Mouse (Mus musculus): ENCODE measurements around the gene Olfr1277. TPM values are rescaled to one million over a fixed set of nuclear protein-coding genes. Genes with fewer than 3 reads are reported as not detected.

Olfr1277 gene
- not detected in 2 replicates for polyA plus RNA-seq (2015; fragmentation: Nextera tagmentation; extraction: Ambion mirVana)

DNA sequence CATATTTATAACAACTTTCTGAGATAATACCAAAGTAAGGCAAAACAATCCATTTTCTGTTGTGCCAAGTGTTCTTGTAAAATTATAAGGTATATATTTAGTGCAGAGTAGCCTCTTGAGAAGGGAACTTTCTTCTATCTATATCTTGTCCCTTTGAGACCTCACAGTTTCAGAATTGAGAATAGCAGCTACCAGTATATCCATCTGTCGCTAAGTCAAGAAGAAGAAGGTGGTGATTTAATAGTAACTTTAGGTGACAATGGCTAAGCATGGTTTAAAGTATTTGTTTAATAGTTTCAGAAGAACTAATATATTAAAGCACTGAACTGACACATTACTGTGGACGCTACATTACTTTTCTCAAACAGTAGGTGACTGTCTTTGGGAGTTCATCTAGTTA is at the start of gene Olfr1277:
Gene Olfr1277 (minus strand): TSS at position 101 of the 400 bp plus-strand sequence.
- ATAC-seq (ENCODE audit: low read depth), result no peak
- Histone ChIP-seq H3K27ac (ENCODE audit: low read length) (no peak within 1 kb of the TSS), H3K4me1 (replicated peaks; ENCODE audit: control insufficient read depth, insufficient read depth, low read length) (no peaks in the 10 kb centered on the region), H3K4me3 (ENCODE audit: low read length) (no peak within 1 kb of the TSS), H3K4me2 (ENCODE audit: low read depth, low read length) (no peak within 1 kb of the TSS), H3K27me3 (ENCODE audit: control insufficient read depth, insufficient read depth, low read depth, low read length) (no peaks in the 10 kb centered on the region), H3K9ac (ENCODE audit: low read length) (no peak within 1 kb of the TSS), H3K9me3 (ENCODE audit: control insufficient read depth, low read length) (peaks cover 2% of the 10 kb centered on the region), H3K36me3 (ENCODE audit: control insufficient read depth, insufficient read depth, low read length) (no peaks in the 10 kb centered on the region)
- 81% methylated on average over 2 of the region's 2 CpGs for WGBS

DNA sequence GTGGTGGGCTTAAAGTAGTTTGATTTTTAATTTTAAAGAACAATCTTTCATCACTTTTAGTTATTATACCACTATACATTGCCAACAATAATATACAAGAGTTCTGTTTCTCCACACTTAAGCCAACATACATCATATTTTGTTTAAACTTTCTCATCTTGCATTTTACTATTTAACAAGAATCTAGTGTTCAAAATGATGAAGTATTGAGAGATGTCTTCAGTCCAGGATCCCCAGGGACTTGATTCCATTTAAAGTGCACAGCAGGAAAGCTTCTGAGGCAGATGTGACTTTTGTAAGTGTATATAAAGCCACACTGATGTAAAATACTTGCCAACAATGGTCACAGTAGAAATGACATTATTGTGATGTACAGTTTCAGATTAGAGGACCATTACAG is 39.8 kb upstream of the Olfr1277 start, which contains the start of gene Olfr1280:
Gene Olfr1280 (plus strand): TSS at position 301 of the 400 bp plus-strand sequence.
- Histone ChIP-seq H3K36me3 (ENCODE audit: control insufficient read depth, insufficient read depth, low read length) (no peaks in the 10 kb centered on the region), H3K4me2 (ENCODE audit: low read depth, low read length) (no peak within 1 kb of the TSS), H3K4me1 (replicated peaks; ENCODE audit: control insufficient read depth, insufficient read depth, low read length) (no peaks in the 10 kb centered on the region), H3K27me3 (ENCODE audit: control insufficient read depth, insufficient read depth, low read depth, low read length) (no peaks in the 10 kb centered on the region), H3K9ac (ENCODE audit: low read length) (no peak within 1 kb of the TSS), H3K4me3 (ENCODE audit: low read length) (no peak within 1 kb of the TSS), H3K9me3 (ENCODE audit: control insufficient read depth, low read length) (no peaks in the 10 kb centered on the region), H3K27ac (ENCODE audit: low read length) (no peak within 1 kb of the TSS)
- ATAC-seq (ENCODE audit: low read depth), result no peak

DNA sequence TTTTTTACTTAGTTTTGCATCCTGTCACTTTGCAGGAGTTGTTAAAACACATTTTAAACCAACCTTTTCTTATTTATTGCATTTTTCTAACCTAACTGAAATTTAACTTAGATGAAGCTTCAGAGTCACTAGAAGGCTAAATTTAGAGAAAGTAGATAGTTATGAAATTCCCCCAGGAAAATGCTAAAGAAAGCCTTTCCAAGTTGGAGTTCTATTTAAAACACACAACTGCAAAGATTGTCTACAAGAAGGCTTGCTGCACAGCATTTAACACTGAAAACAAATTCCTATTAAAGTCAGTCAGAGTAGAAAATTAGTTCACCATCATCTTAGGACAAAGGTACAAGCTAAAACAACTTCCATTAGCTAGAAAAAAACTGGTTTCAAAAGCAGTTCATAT is 26.5 kb upstream of the Olfr1277 start, which contains the start of gene Olfr1279:
Gene Olfr1279 (plus strand): TSS at position 262 of the 400 bp plus-strand sequence.
- Histone ChIP-seq H3K4me2 (ENCODE audit: low read depth, low read length) (no peak within 1 kb of the TSS), H3K9ac (ENCODE audit: low read length) (no peak within 1 kb of the TSS), H3K27ac (ENCODE audit: low read length) (no peak within 1 kb of the TSS), H3K27me3 (ENCODE audit: control insufficient read depth, insufficient read depth, low read depth, low read length) (no peaks in the 10 kb centered on the region), H3K9me3 (ENCODE audit: control insufficient read depth, low read length) (no peaks in the 10 kb centered on the region), H3K4me3 (ENCODE audit: low read length) (no peak within 1 kb of the TSS), H3K4me1 (replicated peaks; ENCODE audit: control insufficient read depth, insufficient read depth, low read length) (no peaks in the 10 kb centered on the region), H3K36me3 (ENCODE audit: control insufficient read depth, insufficient read depth, low read length) (no peaks in the 10 kb centered on the region)
- ATAC-seq (ENCODE audit: low read depth), result no peak

DNA sequence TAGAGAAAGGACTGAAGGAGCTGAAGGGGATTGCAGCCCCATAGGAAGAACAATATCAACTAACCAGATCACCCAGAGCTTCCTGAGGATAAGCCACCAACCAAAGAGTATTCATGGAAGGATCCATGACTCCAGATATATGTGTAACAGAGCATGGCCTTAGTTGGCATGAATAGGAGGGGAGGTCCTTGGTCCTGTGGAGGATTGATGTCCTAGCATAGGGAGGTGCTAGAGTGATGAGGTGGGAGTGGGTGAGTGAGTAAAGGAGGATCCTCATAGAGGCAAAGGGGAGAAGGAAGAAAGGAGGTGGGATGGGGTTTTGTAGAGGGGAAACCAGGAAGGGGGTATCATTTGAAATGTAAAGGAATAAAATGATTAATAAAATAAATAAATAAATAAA is 24.6 kb upstream of the Olfr1277 start:
- Histone ChIP-seq H3K9me3 (ENCODE audit: control insufficient read depth, low read length) (no peaks in the 10 kb centered on the region), H3K4me3 (ENCODE audit: low read length) (no peak overlapping the region), H3K9ac (ENCODE audit: low read length) (no peak overlapping the region), H3K4me2 (ENCODE audit: low read depth, low read length) (no peak overlapping the region), H3K27ac (ENCODE audit: low read length) (no peak overlapping the region), H3K27me3 (ENCODE audit: control insufficient read depth, insufficient read depth, low read depth, low read length) (no peaks in the 10 kb centered on the region), H3K36me3 (ENCODE audit: control insufficient read depth, insufficient read depth, low read length) (no peaks in the 10 kb centered on the region), H3K4me1 (replicated peaks; ENCODE audit: control insufficient read depth, insufficient read depth, low read length) (no peaks in the 10 kb centered on the region)
- no peak for ATAC-seq (ENCODE audit: low read depth)

DNA sequence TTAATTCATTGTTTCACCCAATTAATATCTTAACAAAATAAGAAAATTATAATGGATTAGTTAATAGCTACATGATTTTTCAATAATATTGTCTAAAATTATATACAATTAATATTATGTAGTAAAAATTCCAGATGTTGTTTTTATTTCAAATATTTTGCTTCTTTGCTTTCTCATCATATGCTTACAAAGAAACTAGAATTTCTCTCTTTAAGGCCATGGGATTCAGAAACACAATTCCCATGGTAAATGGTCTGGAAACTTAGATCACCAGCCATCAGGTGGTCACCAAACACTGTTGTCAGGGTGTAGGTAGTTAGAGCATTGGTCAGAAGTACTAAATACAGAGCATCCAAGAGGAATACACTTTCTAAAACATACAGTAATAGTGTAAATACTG is 15.9 kb upstream of the Olfr1277 start, which contains the start of gene Olfr1278:
Gene Olfr1278 (plus strand): TSS at position 301 of the 400 bp plus-strand sequence.
- H3K4me2 ChIP-seq (ENCODE audit: low read depth, low read length), result no peak within 1 kb of the TSS
- H3K4me3 ChIP-seq (ENCODE audit: low read length), result no peak within 1 kb of the TSS
- H3K9me3 ChIP-seq (ENCODE audit: control insufficient read depth, low read length), result no peaks in the 10 kb centered on the region
- H3K27ac ChIP-seq (ENCODE audit: low read length), result no peak within 1 kb of the TSS
- H3K36me3 ChIP-seq (ENCODE audit: control insufficient read depth, insufficient read depth, low read length), result no peaks in the 10 kb centered on the region
- no peaks in the 10 kb centered on the region for H3K4me1 ChIP-seq (replicated peaks; ENCODE audit: control insufficient read depth, insufficient read depth, low read length)
- H3K9ac ChIP-seq (ENCODE audit: low read length), result no peak within 1 kb of the TSS
- no peak for ATAC-seq (ENCODE audit: low read depth)
- H3K27me3 ChIP-seq (ENCODE audit: control insufficient read depth, insufficient read depth, low read depth, low read length), result no peaks in the 10 kb centered on the region

DNA sequence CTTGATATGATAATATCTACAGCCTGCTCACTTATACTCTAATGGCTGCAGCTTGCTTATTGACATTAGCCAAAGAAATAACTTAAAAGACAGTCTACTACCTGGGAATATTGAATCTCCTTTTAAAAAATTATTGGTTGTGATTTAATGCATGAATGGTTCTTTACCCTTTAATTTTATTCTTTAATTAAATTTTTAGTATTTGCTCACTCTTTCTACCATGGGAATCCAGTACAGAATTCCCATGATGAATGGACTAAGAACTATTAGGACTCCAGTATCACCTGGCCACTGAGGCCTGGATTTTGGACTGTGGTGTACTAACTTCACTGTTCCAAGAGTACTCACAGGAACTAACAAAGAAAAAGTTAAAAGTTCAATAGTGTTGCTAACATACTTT is 19.7 kb downstream of the Olfr1277 start, which contains the start of gene Olfr1276:
Gene Olfr1276 (plus strand): TSS at position 301 of the 400 bp plus-strand sequence.
- Histone ChIP-seq H3K36me3 (ENCODE audit: control insufficient read depth, insufficient read depth, low read length) (no peaks in the 10 kb centered on the region), H3K4me2 (ENCODE audit: low read depth, low read length) (no peak within 1 kb of the TSS), H3K27me3 (ENCODE audit: control insufficient read depth, insufficient read depth, low read depth, low read length) (no peaks in the 10 kb centered on the region), H3K27ac (ENCODE audit: low read length) (no peak within 1 kb of the TSS), H3K4me3 (ENCODE audit: low read length) (no peak within 1 kb of the TSS), H3K9ac (ENCODE audit: low read length) (no peak within 1 kb of the TSS), H3K9me3 (ENCODE audit: control insufficient read depth, low read length) (no peaks in the 10 kb centered on the region), H3K4me1 (replicated peaks; ENCODE audit: control insufficient read depth, insufficient read depth, low read length) (no peaks in the 10 kb centered on the region)
- no peak for ATAC-seq (ENCODE audit: low read depth)

DNA sequence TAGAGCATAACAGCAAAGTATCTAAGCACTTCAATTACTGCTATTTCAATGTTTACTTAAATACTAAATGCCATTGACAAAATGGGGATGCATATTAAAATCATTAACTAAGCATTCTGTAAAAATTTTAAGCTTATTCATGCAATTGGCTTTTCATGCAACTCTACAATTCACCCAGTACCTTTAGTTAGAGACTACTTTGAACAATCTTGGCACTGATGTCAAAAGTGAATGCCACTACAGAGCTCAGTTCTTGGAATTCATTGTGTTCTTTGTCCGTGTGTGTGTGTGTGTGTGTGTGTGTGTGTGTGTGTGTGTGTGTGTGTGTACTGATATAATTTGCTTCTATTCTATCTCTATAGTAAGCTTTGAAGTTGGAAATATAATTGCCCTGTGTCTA is 38.7 kb downstream of the Olfr1277 start, which contains the start of gene Olfr1275:
Gene Olfr1275 (minus strand): TSS at position 101 of the 400 bp plus-strand sequence.
- no peak for ATAC-seq (ENCODE audit: low read depth)
- Histone ChIP-seq H3K4me3 (ENCODE audit: low read length) (no peak within 1 kb of the TSS), H3K4me1 (replicated peaks; ENCODE audit: control insufficient read depth, insufficient read depth, low read length) (no peaks in the 10 kb centered on the region), H3K4me2 (ENCODE audit: low read depth, low read length) (no peak within 1 kb of the TSS), H3K9ac (ENCODE audit: low read length) (no peak within 1 kb of the TSS), H3K9me3 (ENCODE audit: control insufficient read depth, low read length) (no peaks in the 10 kb centered on the region), H3K27ac (ENCODE audit: low read length) (no peak within 1 kb of the TSS), H3K27me3 (ENCODE audit: control insufficient read depth, insufficient read depth, low read depth, low read length) (no peaks in the 10 kb centered on the region), H3K36me3 (ENCODE audit: control insufficient read depth, insufficient read depth, low read length) (no peaks in the 10 kb centered on the region)
- 78% methylated on average over 1 of the region's 1 CpGs for WGBS

DNA sequence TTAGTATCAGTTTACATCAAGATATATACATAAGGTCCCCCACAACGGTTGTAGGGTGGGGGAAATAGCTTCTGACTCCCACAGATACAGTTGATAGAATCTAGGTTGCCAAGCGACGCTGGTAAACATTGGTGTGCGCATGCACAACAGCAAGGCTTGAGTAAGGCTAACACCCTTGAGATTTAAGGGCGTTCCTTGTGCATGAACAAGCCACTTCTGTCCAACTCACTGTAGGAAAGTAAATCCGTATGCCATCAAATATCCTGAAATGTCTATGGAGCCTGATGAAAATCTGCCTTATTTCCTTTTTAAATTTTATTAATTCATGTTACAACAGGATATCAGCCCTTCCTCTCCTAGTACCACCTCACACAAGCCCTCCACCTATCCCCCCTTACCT is 44.4 kb downstream of the Olfr1277 start, which contains the start of gene 4930430A15Rik:
Gene 4930430A15Rik (minus strand): TSS at position 101 of the 400 bp plus-strand sequence.
- no peaks in the 10 kb centered on the region for H3K4me1 ChIP-seq (replicated peaks; ENCODE audit: control insufficient read depth, insufficient read depth, low read length)
- no peak for ATAC-seq (ENCODE audit: low read depth)

More for the DNA sequence above, 44.4 kb downstream of the Olfr1277 start, which contains the start of gene 4930430A15Rik:
- Histone ChIP-seq H3K9me3 (ENCODE audit: control insufficient read depth, low read length) (no peaks in the 10 kb centered on the region), H3K4me3 (ENCODE audit: low read length) (no peak within 1 kb of the TSS), H3K27me3 (ENCODE audit: control insufficient read depth, insufficient read depth, low read depth, low read length) (no peaks in the 10 kb centered on the region), H3K36me3 (ENCODE audit: control insufficient read depth, insufficient read depth, low read length) (no peaks in the 10 kb centered on the region), H3K9ac (ENCODE audit: low read length) (no peak within 1 kb of the TSS), H3K27ac (ENCODE audit: low read length) (no peak within 1 kb of the TSS), H3K4me2 (ENCODE audit: low read depth, low read length) (no peak within 1 kb of the TSS)
- 77% methylated on average over 6 of the region's 6 CpGs for WGBS

All from lung, embryonic 16.5 days (tissue).